Mouse (Mus musculus) induced T-regulatory cell, adult 2 months (primary cell): ENCODE results near the gene Cpvl.

Experiments
- DNase-seq: peaks from one replicate; pipeline ENCODE4 v3.0.0-alpha.2; 2012; ENCODE audit warnings: low read depth

Cpvl gene

GRCm38 (mm10) chr6:53972238-53972743 lies 6.2 kb downstream of the Cpvl start:
- no peak for DNase-seq

- DNase-seq = no peak
These were observed 6.7 kb downstream of the Cpvl start for GRCm38 (mm10) chr6:53971729-53972128.

GRCm38 (mm10) chr6:53969081-53969480 lies 9.4 kb downstream of the Cpvl start:
- DNase-seq = no peak

- DNase-seq = no peak
These were observed 9.9 kb downstream of the Cpvl start for GRCm38 (mm10) chr6:53968550-53968949.

GRCm38 (mm10) chr6:53966595-53966994 lies 11.9 kb downstream of the Cpvl start:
- DNase-seq = no peak

- DNase-seq = no peak
These were observed 12.6 kb downstream of the Cpvl start for GRCm38 (mm10) chr6:53965900-53966299.

- no peak for DNase-seq
These were observed 14.5 kb downstream of the Cpvl start for GRCm38 (mm10) chr6:53963906-53964496.

GRCm38 (mm10) chr6:53962006-53962405 lies 16.5 kb downstream of the Cpvl start:
- DNase-seq = no peak

GRCm38 (mm10) chr6:53959826-53960225 lies 18.6 kb downstream of the Cpvl start:
- no peak for DNase-seq

GRCm38 (mm10) chr6:53958321-53958720 lies 20.1 kb downstream of the Cpvl start:
- peak; percentile 59 for DNase-seq

GRCm38 (mm10) chr6:53956513-53956912 lies 22.0 kb downstream of the Cpvl start:
- DNase-seq = no peak

GRCm38 (mm10) chr6:53955846-53956245 lies 22.6 kb downstream of the Cpvl start:
- DNase-seq = no peak

- no peak for DNase-seq
These were observed 23.2 kb downstream of the Cpvl start for GRCm38 (mm10) chr6:53955271-53955670.

GRCm38 (mm10) chr6:53954106-53954505 lies 24.4 kb downstream of the Cpvl start:
- no peak for DNase-seq

- no peak for DNase-seq
These were observed 25.1 kb downstream of the Cpvl start for GRCm38 (mm10) chr6:53953348-53953747.

GRCm38 (mm10) chr6:53951421-53951820 lies 27.1 kb downstream of the Cpvl start:
- DNase-seq = no peak

GRCm38 (mm10) chr6:53950876-53951275 lies 27.6 kb downstream of the Cpvl start:
- DNase-seq = no peak

GRCm38 (mm10) chr6:53948388-53949035 lies 30.0 kb downstream of the Cpvl start:
- DNase-seq = no peak

GRCm38 (mm10) chr6:53944887-53945286 lies 33.6 kb downstream of the Cpvl start:
- DNase-seq = no peak

- no peak for DNase-seq
These were observed 34.1 kb downstream of the Cpvl start for GRCm38 (mm10) chr6:53944417-53944816.

- DNase-seq = no peak
These were observed 36.2 kb downstream of the Cpvl start for GRCm38 (mm10) chr6:53942190-53942831.

- DNase-seq = no peak
These were observed 38.7 kb downstream of the Cpvl start for GRCm38 (mm10) chr6:53939752-53940151.

- DNase-seq = no peak
These were observed 39.5 kb downstream of the Cpvl start for GRCm38 (mm10) chr6:53938942-53939341.
